Mouse (Mus musculus) stomach, embryonic 16.5 days (tissue): Measurements from ENCODE around the gene Prdm11. TPM values are rescaled to one million over a fixed set of nuclear protein-coding genes. Genes with fewer than 3 reads are reported as not detected.

ENCODE experiments used
- ATAC-seq: fragments of 200-750 bp; cut with Nextera tagmentation; 2 replicates; pipeline ENCODE4 v1.8.0; 2017; ENCODE audit warnings: moderate number of reproducible peaks, moderate TSS enrichment; ENCODE audit not compliant: insufficient read depth, low FRiP score
- H3K27ac ChIP-seq: fragments of 300-500 bp; sonication (generic); 2 replicates; pipeline ENCODE4 v1.5.1; 2014; ENCODE audit warnings: low read length
- H3K27me3 ChIP-seq: fragments of 300-500 bp; sonication (generic); 2 replicates; pipeline ENCODE4 v1.6.1; 2014; ENCODE audit warnings: low read length, control low read depth, mixed read lengths; ENCODE audit not compliant: control insufficient read depth, insufficient read depth
- H3K36me3 ChIP-seq: fragments of 300-500 bp; sonication (generic); 2 replicates; pipeline ENCODE4 v1.6.1; 2014; ENCODE audit warnings: low read length; ENCODE audit not compliant: control insufficient read depth, insufficient read depth
- H3K4me1 ChIP-seq: fragments of 300-500 bp; sonication (generic); 2 replicates; pipeline ENCODE4 v1.6.1; 2014; ENCODE audit warnings: low read length, control low read depth, mixed read lengths; ENCODE audit not compliant: control insufficient read depth, insufficient read depth
- H3K4me2 ChIP-seq: fragments of 300-500 bp; sonication (generic); 2 replicates; pipeline ENCODE4 v1.6.1; 2014; ENCODE audit warnings: low read depth, low read length, mixed read lengths
- H3K4me3 ChIP-seq: fragments of 300-500 bp; sonication (generic); replicated peaks from 2 replicates; pipeline ENCODE4 v1.5.1; 2014; ENCODE audit warnings: mild to moderate bottlenecking, low read length
- H3K9ac ChIP-seq: fragments of 300-500 bp; sonication (generic); 2 replicates; pipeline ENCODE4 v1.6.1; 2014; ENCODE audit warnings: low read length
- H3K9me3 ChIP-seq: fragments of 300-500 bp; sonication (generic); replicated peaks from 2 replicates; pipeline ENCODE4 v1.6.1; 2016; ENCODE audit warnings: low read length, control low read depth; ENCODE audit not compliant: control insufficient read depth
- WGBS: fragments of 180-500 bp; shearing (Covaris S2); extraction: QIAGEN DNeasy Blood & Tissue Kit; methylation state at CpG from one replicate; pipeline ENCODE4 v1.1.7; 2014; 5-methylcytosine and 5-hydroxymethylcytosine counted together
- polyA plus RNA-seq: library from polyadenylated mRNA; unstranded; fragments of >200 nt; fragmentation: Nextera tagmentation; extraction: Ambion mirVana; gene quantifications from 2 replicates; pipeline ENCODE4 v1.2.1, GENCODE M21; 2015

The Prdm11 gene
- polyA plus RNA-seq, 1 experiment from 2014 or later = 9.9 TPM

- WGBS = 75% methylated on average over 3 of the region's 3 CpGs
- Histone ChIP-seq H3K36me3 (no peaks in the 10 kb centered on the region), H3K27me3 (no peaks in the 10 kb centered on the region), H3K4me3 (no peak overlapping the region), H3K9me3 (no peaks in the 10 kb centered on the region), H3K4me1 (peaks cover 62% of the 10 kb centered on the region), H3K9ac (no peak overlapping the region), H3K27ac (no peak overlapping the region), H3K4me2 (no peak overlapping the region)
- ATAC-seq = no peak
Measured at GRCm38 (mm10) chr2:93039043-93039442, 6.9 kb downstream of the Prdm11 start.

DNA sequence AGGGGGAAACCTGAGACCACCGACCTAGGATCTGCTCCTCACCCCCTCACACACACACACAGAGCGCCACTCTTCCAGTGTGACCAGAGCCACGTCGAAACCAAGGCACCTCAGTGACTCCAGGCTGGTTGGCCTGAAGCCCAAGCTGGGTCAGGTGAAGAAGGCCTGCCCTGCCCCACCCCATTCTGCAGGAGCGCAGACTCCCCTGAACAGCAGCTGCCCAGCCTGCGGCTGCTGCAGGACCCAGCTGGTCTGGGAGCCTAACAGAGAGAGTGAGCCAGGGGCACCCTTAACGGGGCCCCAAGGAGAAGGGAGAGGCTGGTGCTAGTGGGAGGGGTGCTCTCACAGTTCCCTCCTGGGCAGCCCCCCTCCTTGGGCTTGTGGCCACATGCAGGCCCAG lies 10.3 kb downstream of the Prdm11 start:
- Histone ChIP-seq H3K9me3 (no peaks in the 10 kb centered on the region), H3K36me3 (no peaks in the 10 kb centered on the region), H3K4me2 (no peak overlapping the region; the same call in 1 of the 2 replicates), H3K27ac (peak overlapping the region; percentile 83), H3K4me3 (no peak overlapping the region), H3K4me1 (peaks cover 68% of the 10 kb centered on the region), H3K27me3 (no peaks in the 10 kb centered on the region), H3K9ac (peak overlapping the region; percentile 63)
- ATAC-seq = peak; percentile 88
- 19% methylated on average over 7 of the region's 7 CpGs for WGBS

- Histone ChIP-seq H3K4me2 (no peak overlapping the region), H3K9me3 (no peaks in the 10 kb centered on the region), H3K27me3 (no peaks in the 10 kb centered on the region), H3K4me1 (peaks cover 87% of the 10 kb centered on the region), H3K27ac (no peak overlapping the region; the same call in 1 of the 2 replicates), H3K36me3 (no peaks in the 10 kb centered on the region), H3K4me3 (no peak overlapping the region), H3K9ac (no peak overlapping the region)
- 68% methylated on average over 11 of the region's 11 CpGs for WGBS
- no peak for ATAC-seq
Measured at GRCm38 (mm10) chr2:93032651-93033050, 13.3 kb downstream of the Prdm11 start.

DNA sequence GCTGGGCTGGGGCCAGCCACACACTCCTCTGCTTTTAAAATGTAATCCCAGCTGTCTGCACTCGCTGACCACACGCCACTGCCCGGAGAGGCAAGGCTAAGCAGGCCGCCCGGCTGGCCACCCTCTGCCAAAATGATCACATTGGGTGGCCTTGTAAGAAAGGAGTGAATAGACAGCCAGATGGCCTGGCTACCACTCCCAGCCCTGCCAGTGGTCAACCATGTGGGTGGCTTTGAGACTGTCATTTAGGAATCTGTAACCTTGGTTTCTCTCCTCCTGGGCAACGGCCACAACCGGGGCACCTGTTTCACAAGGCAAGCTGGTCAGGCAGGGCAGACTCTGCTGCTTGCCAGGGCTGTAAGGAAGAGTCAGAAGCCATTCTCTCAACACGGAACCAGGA lies 13.9 kb downstream of the Prdm11 start:
- H3K4me3 ChIP-seq = no peak overlapping the region
- WGBS = 70% methylated on average over 8 of the region's 8 CpGs
- peak overlapping the region; percentile 29; the same call in 1 of the 2 replicates for H3K27ac ChIP-seq
- ATAC-seq = no peak
- peak overlapping the region; percentile 50 for H3K9ac ChIP-seq
- H3K9me3 ChIP-seq = no peaks in the 10 kb centered on the region
- H3K4me1 ChIP-seq = peaks cover 87% of the 10 kb centered on the region
- no peaks in the 10 kb centered on the region for H3K27me3 ChIP-seq
- no peak overlapping the region for H3K4me2 ChIP-seq
- no peaks in the 10 kb centered on the region for H3K36me3 ChIP-seq

- Histone ChIP-seq H3K4me2 (no peak overlapping the region), H3K36me3 (no peaks in the 10 kb centered on the region), H3K4me1 (peaks cover 84% of the 10 kb centered on the region), H3K27me3 (no peaks in the 10 kb centered on the region), H3K27ac (peak overlapping the region; percentile 42; the same call in 1 of the 2 replicates), H3K9ac (peak overlapping the region; percentile 28; the same call in 1 of the 2 replicates), H3K4me3 (no peak overlapping the region), H3K9me3 (no peaks in the 10 kb centered on the region)
- no peak for ATAC-seq
- 48% methylated on average over 9 of the region's 9 CpGs for WGBS
Measured at GRCm38 (mm10) chr2:93031021-93031420, 14.9 kb downstream of the Prdm11 start.

- 71% methylated on average over 6 of the region's 6 CpGs for WGBS
- Histone ChIP-seq H3K4me2 (no peak overlapping the region), H3K4me3 (no peak overlapping the region), H3K9me3 (no peaks in the 10 kb centered on the region), H3K36me3 (no peaks in the 10 kb centered on the region), H3K27me3 (no peaks in the 10 kb centered on the region), H3K9ac (no peak overlapping the region), H3K27ac (0 out of 2 replicates have a peak overlapping the region, but pooled peaks have one; percentile 68), H3K4me1 (peaks cover 78% of the 10 kb centered on the region)
- no peak for ATAC-seq
Measured at GRCm38 (mm10) chr2:93030101-93030500, 15.9 kb downstream of the Prdm11 start.

GRCm38 (mm10) chr2:93029267-93030060 lies 16.5 kb downstream of the Prdm11 start:
- peak overlapping the region; percentile 43 for H3K9ac ChIP-seq
- H3K9me3 ChIP-seq = no peaks in the 10 kb centered on the region
- H3K4me1 ChIP-seq = peaks cover 79% of the 10 kb centered on the region
- no peaks in the 10 kb centered on the region for H3K27me3 ChIP-seq
- peak overlapping the region; percentile 27; the same call in 1 of the 2 replicates for H3K4me2 ChIP-seq
- WGBS = 46% methylated on average over 14 of the region's 14 CpGs
- peak overlapping the region; percentile 68; the same call in 1 of the 2 replicates for H3K27ac ChIP-seq
- no peaks in the 10 kb centered on the region for H3K36me3 ChIP-seq
- peak; percentile 56; the same call in 1 of the 2 replicates for ATAC-seq
- H3K4me3 ChIP-seq = no peak overlapping the region

DNA sequence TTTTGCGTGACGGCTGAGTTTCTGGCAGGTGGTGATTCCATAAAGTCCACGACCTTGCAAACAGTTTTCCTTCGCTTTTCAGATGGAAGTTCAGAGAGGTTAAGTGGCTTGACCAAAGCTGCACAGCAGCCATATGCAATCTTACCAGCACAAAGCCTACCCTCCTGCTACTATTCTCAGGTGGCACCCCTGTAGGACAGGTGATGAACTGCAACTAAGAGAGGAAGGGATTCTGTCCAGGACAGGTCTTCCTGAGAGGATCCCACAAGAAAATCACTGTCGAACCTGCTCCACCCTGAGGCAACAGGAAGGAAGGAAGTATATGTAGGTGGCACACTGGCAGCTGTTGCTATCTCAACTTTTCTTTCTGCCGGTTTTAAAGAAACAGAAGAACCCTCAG lies 17.1 kb downstream of the Prdm11 start:
- H3K4me1 ChIP-seq = peaks cover 82% of the 10 kb centered on the region
- H3K9ac ChIP-seq = no peak overlapping the region
- 0 out of 2 replicates have a peak overlapping the region, but pooled peaks have one; percentile 27 for H3K4me2 ChIP-seq
- no peak for ATAC-seq
- no peaks in the 10 kb centered on the region for H3K27me3 ChIP-seq
- H3K36me3 ChIP-seq = no peaks in the 10 kb centered on the region
- H3K27ac ChIP-seq = peak overlapping the region; percentile 68; the same call in 1 of the 2 replicates
- 56% methylated on average over 6 of the region's 6 CpGs for WGBS
- H3K4me3 ChIP-seq = no peak overlapping the region
- no peaks in the 10 kb centered on the region for H3K9me3 ChIP-seq

DNA sequence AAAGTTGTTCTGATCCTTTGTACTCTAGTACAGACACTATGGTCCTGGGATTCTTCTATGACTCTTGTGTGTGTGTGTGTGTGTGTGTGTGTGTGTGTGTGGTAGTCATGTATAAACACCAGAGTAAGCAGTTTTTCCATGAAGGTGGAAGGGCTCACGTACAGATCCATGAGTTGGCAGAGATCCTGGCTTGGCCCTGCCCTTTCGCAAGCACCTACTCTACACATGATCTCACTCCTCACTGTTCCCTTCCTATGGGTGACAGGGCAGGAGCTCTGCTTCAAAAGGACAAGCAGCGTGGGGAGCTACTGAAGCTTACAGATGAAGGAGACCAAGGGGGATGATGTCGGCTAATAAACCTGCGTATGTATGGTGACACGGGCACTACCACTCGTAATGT lies 18.3 kb downstream of the Prdm11 start:
- no peak overlapping the region for H3K4me2 ChIP-seq
- no peak overlapping the region for H3K9ac ChIP-seq
- H3K36me3 ChIP-seq = no peaks in the 10 kb centered on the region
- WGBS = 85% methylated on average over 7 of the region's 7 CpGs
- no peak overlapping the region for H3K4me3 ChIP-seq
- no peak overlapping the region for H3K27ac ChIP-seq
- ATAC-seq = no peak
- no peaks in the 10 kb centered on the region for H3K27me3 ChIP-seq
- peaks cover 75% of the 10 kb centered on the region for H3K4me1 ChIP-seq
- H3K9me3 ChIP-seq = no peaks in the 10 kb centered on the region
